Mouse (Mus musculus) retina, postnatal 7 days (tissue): Measurements from ENCODE around the gene Dnase1l3.
A peak's percentile ranks its signal among the peaks of the same experiment; 100 is the strongest.
"Not testable (repeated sequence)": the region's sequence is repeated elsewhere in the genome, so short reads cannot be mapped to it uniquely, and the experiment has no call there.

ENCODE experiments used
- DNase-seq: peaks from one replicate; pipeline ENCODE4 v3.0.0-alpha.2; 2012; ENCODE audit warnings: low read depth, low spot score

The Dnase1l3 gene

DNA sequence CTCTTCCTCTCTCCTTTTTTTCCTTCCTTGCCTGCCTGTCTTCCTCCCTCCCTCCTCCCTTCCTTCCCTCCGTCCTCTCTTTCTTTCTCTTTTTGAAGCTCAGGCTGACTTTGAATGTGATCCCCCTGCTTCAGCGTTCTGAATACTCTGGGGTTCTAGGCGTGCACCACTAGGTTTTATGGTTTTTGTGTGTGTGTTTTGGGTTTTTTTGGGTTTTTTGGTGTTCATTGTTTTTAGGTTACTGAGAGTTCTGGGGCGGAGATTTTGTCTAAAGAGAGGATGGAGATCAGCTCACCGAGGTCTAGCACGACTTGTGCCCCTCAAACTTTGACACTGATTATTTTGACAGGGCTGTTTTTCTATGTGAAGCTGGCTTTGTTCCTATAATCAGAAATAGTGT is 17.6 kb upstream of the Dnase1l3 start:
- no peak for DNase-seq

DNA sequence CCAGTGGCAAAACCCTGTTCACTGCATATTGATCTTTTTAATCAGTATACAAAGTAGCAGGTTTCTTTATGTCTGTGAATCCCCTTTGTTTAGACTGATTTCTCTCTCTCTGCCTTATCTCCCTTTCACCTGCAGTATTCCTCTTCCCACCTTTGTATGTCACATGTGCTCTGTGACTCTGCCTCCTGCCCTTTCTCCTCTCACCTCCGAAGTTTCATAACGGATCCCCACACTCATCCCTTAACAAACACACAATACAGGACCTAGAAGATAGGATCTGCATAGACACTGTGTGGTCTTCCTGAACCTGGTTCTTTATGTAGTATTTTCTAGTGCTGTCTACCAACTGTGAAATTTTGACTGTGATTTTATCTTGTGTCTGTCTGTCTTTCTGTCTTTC is 16.9 kb upstream of the Dnase1l3 start:
- no peak for DNase-seq

DNA sequence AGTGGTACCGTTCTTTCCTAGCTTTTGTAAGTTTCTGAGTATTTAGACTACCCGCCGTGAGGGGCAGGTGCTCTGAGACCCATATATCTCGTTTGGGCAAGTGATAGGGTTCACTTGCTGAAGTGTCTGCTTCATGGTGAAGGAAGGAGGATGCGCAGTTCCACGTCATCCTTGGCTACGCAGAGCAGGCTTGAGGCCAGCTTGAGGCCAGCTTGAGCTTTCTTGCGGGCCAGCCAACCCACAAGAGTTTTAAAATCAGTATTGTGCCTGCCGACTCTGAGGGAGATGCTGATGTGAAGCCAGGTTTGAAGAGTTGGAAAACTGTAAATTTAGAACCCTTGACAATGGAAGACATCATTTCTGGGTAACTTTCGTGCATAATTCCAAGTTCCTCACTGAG is 13.6 kb upstream of the Dnase1l3 start:
- no peak for DNase-seq

DNA sequence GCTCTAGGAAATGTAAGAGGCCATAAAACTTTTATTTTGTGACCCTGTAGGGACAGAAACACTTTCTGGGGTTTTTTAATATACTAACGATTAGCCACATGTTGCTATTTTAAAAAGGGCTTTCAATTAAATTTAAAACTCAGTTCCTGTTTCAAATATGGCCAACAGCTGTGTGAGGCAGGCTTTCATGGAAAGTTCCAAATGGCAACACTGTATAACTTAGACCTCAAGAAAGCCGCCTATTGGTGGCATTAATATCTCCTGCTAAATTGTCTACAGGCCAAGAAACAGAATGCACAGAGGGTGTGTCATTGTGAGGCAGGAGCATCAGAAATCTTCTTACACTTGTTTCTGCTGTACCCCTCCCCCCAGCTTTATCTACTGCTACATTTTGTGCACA is 13.1 kb upstream of the Dnase1l3 start:
- no peak for DNase-seq

DNA sequence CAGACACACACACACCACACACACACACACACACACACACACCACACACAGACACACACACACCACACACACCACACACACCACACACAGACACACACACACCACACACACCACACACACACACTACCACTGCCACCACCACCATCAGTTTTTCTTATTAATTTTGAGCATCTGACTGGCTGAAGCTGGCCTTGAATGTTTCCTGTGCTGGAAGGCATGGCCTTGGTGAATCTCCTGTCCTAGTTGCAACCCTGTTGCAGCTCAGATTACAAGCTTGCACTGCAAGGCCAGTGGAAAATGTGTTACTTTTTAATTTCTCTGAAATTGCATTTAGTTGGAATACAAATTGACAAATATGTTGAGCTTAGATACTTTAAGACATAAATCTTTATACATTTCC is 12.7 kb upstream of the Dnase1l3 start:
- no peak for DNase-seq

DNA sequence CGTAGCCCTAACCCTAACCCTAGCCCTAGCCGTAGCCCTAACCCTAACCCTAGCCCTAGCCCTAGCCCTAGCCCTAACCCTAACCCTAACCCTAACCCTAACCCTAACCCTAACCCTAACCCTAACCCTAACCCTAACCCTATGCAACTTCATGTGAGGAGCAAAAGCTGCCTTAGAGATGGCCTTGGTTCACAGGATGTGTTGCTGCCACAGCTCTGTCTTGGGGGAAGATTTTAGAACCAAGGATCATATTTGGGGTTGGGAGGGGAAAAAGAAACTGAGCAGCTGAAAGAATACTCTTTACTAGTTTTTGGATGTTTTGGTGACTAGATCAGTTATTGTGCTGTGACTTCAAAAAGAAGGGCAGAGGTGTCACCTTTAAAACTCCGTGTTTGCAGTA is 11.7 kb upstream of the Dnase1l3 start:
- DNase-seq: not testable (repeated sequence)

DNA sequence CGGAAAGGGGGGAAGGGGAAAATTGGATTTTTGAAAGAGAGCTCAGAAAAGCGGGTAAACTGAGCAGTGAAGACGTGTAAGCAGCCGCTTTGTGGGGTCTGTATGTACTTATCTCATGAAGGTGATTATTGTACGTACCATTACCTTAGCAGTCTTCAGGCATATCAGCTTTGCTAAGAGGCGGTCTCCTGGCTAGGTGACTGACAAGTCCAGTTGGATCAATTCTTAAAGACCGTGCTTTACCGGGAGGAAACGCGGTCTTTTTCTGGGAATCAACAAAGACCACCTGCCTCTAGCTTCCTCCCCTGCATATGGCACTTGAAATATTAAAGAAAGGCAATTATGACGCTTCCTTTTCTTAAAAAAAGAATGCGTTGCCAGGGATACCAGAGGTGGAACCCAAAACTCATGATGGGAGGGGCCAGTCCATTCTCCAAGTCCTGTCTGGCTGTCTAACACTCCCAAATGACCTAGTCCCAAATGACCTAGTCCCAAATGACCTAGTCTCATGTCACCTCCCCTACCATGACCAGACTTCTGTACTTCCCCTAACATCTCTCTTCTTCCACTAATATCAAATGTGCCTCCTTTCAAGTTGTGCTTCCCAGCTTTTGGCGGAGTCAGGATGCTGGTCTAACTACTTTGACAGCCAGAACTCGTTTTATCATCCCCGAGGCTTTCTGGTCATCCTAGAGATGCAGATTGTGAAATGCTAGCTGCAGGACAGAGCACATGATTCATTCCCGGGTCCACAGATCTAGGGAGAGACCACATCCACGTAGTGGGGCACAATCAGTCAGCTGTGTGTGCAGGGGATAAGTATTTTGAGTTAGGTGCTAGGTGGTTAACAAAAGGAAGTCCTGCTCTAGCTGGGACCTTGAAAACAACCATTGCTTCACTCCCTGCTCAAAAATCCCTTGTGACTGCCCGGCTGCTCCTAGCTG is 9.6 kb upstream of the Dnase1l3 start:
- DNase-seq: no peak

DNA sequence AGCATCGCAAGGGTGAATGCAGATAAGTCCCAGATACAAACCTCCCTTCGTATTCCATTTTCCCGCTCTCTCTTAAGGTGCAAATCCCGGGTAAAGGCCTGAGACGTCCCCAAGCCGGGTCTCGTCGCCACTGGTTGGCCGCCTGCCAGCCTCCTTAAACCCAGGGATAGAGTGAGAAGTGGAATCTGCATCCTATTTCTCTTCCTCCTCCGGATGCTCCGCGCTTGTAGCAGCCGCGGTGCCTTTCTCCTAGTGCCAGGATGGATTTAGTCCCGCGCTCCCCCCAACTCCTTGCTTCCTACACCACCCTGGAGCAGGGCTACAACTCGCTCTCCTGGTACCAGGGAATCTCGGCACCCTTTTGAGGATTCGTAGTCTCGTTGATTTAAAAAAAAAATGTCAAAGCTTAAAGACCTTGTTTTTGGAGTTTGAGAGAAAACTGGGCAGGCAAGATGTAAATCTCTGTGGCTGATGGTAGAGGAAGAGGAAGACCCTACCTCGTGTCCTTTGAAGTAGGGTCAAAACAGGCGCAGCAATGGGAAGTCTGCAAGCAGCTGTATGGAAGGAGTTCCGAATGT is 8.8 kb upstream of the Dnase1l3 start:
- no peak for DNase-seq

DNA sequence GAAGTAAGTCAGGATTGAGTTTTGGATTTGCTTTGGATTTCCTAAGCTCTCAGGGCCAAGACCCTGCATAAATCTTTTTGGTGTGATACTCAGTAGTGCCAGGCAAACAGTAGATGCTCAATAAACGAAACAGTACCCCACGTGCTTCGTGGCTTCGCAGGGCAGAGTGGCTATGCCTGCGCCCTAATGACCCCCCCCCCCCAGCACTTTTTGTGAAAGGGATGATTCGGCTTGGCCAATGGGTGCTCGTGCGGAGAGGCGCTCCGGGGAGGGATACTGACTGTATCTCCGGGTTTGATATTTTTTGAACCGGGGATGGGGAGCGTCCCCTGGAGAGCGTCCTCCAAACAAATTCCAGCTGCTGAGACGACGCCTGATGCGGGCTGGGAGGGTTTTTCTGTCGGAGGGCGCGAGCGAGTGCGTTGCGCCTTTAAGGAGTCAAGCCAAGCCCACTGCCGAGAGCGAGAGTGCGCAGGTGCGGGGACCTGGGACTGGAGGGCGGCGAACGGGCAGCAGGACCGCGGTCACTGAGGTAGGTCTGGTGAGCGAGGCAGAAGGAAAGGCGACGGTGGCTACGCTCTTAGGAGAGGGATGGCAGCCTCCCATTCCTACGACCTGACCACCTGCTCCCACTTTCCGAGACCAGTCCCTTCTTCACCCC is 8.2 kb upstream of the Dnase1l3 start, which contains the start of gene Abhd6:
Gene Abhd6 (plus strand): TSS at position 471 of the 661 bp plus-strand sequence.
- DNase-seq: peak; percentile 76

DNA sequence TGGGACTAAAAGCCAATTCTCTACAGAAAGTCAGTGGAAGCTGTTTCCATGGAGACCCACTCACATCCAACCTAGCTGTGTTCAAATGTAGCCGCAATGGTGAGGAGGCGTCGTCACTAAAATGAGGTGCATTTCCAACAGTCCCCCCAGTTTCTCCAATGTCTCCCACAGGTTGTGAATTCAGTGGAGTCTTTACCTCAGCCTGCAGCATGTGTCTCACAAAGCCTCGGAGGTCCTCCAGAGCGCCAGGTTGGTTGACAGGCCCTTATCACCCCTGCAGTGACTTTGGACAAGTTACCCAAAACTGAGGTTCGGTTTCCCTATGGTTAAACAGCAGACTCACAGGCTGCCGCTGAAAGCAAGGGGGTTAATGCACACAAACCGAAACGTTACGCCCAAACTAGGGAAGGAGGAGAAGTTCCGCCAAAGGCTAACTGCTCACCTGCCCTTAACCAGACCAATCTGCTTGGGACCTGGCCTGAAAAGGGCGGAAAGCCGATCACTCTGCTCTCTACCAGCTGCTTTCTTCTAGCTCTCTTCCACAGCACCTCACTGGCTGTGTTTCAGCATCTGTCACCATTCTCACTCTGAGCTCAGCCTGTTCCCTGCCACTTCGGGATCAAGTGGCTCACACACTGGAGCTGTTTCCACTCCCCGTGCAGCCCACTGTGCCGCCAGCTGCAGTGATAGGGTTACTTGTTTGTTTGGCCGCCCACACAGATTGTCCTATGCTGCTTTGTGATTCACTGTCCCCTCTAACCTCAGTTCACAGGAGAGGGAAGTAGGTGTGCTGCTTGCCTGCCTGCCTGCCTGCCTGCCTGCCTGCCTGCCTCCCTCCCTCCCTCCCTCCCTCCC is 6.7 kb upstream of the Dnase1l3 start:
- no peak for DNase-seq

DNA sequence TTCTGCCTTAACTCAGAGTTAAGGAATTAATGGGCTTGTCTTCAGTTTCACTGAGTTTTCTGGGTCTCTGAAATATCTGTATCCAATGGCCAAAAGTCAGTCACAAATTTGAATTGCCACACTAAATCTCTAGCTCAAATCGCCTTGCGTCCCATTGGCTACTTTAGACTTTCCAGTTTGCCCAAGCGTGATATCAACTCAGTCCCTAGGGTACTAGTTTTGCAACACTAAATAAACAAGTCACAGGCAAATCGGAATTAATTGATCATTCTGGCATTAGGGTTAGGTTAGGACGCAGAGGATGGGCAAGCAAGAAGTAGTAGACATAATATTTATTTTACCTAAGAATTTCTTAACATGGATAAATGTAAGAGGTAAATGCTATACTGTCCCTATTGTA is 5.9 kb upstream of the Dnase1l3 start:
- DNase-seq: no peak

DNA sequence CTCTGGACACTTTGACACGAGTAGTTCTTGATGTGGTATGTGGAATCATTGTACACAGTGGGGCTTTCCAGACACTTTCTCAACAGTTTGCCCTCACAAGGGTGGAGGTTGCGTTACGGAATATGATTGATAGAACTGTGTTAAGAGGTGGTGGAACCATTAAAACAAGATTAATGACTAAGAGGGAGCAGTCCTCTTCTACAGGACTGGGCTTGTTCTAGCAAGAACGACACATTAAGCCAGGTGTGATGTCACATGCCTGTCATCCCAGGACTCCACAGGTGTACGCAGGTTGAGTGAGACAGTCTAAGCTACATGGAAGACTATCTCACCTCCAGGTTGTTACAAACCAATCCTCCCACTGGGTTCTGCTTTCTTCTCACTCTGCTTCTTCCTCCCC is 5.1 kb upstream of the Dnase1l3 start:
- no peak for DNase-seq

DNA sequence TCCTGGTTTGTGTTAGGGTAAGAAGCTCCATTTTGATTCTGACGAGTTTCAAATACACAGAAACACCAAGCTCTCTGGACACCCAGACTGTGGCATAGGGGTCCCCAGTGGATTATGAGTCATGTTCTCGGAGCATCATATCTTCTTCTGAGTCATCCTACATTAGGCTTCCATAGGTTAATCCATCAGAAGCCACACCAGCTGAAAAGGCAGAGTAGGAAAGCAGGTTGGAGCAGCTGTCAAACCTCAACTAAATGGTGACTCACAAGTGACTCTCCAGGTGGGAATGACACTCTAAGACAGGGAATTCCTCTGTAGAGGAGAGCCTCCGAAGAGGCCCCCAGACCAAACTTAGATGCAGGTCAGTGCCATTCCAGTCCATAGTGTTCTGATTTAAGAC is 4.7 kb upstream of the Dnase1l3 start:
- no peak for DNase-seq

DNA sequence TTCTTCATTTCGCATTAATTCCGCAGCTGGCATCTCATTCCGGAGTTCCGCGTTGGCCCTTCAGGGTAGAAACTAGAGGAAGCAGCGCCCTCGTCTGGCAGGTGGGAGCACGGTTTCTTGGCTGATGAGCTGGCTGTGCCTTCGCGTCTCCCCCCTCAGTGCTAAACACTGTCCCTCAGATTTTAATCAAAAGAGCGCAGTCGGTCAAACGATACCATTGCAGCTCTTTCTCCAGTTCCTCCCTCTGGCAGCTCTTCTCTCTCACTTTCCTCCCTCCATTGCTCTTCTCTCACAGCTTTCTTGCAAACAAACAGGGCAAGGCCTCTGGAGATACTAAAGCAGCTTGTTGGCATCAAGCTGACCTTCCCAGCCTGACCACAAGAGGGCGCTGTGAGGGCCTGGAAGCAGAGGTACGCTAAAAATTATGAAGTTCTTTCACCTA is 2.9 kb upstream of the Dnase1l3 start:
- DNase-seq: peak; percentile 76

DNA sequence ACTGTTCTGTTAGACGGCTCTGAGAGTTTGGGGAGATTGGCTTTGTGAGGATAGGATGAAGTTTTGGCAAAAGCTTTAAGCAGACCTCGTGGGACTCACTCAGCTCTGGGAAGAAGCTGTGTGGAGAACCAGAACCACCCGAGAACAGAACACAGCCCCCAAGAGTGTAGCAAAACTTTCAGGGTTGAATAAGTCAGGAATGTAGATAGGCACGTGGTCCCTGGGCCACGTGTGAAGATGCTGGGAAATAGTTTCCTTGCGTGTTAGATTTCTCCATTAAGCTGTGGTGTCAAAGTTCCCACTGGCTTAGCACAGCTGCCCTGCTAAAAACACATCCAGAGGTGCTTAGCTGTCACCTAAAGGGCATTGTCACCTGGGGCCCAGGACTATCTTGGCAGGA is 2.2 kb downstream of the Dnase1l3 start:
- DNase-seq: no peak

DNA sequence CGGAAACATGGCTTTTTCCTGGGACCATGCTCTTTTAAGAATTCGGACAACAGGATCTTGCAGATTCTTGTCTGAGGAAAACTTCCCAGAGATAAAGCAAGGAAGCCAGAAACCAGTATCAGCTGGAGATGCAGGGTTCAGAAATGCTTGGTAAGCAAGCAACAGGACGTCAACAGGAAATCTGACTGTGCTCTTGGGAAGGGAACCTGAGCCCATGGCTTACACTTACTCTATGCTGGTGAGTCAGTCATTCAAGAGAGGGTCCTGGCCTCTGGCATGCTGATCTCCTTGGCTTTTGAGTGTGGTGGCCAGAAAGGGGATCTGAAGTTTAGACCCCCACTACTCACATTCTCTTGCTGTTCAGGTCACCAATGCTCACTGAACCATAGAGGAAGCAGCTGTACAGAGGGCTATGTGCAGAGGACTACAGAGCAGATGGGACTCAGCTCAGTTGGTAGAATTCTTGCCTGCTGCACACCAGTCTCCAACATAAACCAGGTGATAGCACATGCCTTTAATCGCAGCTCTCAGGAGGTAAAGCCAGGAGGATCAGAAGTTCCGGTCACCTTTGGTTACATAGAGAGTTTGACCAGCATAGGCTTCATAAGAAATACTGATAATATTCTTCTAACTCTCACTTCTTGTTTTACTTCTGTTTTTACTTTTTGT is 3.1 kb downstream of the Dnase1l3 start:
- DNase-seq: no peak

DNA sequence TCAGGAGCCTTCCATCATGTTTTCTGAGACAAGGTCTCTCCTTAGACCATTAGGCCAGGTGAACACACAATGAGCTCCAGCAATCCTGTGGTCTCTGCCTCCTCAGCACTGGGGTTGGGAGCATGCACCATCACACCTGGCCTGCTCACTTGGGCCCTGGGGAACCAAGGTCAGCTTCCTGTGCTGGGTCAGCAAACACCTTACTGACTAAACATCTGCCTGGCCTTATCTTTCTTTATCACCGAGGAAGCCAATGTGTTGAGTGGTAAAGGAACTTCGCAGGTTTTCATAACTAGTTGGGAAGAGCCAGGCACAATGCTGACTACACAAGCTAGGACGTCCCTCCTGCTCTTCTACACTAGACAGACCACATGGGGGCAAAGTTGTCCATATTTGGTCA is 4.4 kb downstream of the Dnase1l3 start:
- DNase-seq: no peak

DNA sequence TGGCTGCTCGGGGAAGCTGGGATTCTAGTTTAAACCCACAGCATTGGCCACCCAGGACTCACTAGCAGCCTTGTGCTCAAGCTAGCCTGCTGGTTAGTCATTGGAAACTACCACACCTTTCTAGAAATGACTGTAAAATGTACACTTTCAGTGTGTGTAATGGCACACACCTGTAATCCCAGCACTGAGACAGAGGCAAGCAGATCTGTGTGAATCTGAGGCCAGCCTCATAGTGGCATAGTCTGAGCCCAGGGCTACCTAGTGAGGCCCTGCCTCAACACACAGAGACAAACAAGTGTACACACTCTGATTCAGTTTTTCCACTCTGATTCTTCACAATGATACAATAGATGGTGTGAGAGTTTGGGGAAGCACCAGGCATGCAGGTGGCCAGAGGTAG is 5.0 kb downstream of the Dnase1l3 start:
- DNase-seq: no peak

DNA sequence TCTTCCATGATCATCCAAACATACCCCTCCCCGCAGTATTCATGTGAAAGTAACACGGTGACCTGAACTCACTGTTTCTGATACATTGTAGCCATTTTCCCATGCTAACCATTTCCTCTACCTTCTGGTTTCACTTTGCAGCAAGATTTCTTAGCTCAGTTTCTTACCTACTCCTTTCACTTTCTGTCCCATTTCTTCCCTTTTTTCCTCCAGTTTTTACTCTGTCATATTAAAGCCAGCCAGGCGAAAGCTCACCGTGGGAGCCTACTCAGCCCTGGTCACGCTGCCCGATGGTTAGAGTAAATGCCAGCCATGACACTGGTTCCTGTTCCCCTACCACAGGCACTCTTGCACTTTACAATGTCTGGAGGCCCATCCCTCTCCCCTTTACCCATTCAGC is 7.5 kb downstream of the Dnase1l3 start:
- no peak for DNase-seq

DNA sequence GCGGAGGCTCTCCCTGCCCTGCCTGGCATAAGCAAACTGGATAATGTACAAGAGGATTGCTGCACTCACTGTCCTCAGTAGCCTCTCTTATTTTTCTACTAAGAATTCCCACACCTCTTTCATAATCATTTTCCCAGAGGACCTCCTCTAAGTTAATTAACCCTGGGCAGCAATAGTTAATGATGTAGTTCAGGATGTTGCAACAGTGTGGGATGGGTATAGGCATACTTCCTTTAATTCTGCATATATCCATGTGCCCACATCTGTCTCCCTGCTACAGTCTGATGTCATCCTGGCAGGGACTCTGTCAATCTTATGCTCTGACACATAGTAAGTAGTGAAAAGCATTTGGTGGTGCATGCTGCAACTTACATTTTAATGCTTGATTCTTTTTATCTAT is 13.1 kb downstream of the Dnase1l3 start:
- no peak for DNase-seq

DNA sequence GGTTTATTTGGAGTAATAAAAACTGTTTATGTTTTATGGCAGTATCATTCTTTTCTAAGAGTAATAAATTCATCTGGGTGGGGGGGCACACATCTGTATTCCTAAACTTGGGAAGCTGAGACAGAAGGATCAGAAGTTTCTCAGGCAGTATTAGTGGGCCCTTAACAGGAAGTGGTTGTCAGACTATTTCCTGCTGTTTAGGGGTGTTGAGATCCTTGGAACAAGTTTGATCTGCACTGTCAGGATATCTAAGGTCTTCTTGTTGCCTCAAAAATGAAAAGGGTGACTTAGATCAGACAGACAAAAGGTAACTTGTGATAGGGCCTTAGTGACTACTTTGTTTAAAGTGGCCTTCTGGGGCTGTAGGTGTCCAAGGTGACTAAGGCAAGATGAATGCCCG is 16.2 kb downstream of the Dnase1l3 start:
- DNase-seq: no peak
